Mouse (Mus musculus) kidney, adult 2 months (tissue): ENCODE results near the gene Olfr104-ps.

Experiments used
- CTCF ChIP-seq: fragments of 200-500 bp; conservative IDR thresholded peaks from 2 replicates; pipeline ENCODE4 v1.5.1; 2011; ENCODE audit warnings: low read depth, mild to moderate bottlenecking, control low read depth, low read length, moderate library complexity, mixed read lengths; ENCODE audit not compliant: insufficient read depth, insufficient read length
- POLR2A ChIP-seq: fragments of 200-500 bp; IDR thresholded peaks from one replicate; pipeline ENCODE4 v1.6.1; 2011; ENCODE audit warnings: low read depth, low read length, control low read depth

- TF ChIP-seq CTCF (no peak), POLR2A (no peak)
Observed at GRCm38 (mm10) chr17:37359282-37359681, at the start of gene Olfr104-ps.
